Mouse (Mus musculus) heart, embryonic 10.5 days (tissue): Measurements from ENCODE around the gene Sstr3. TPM values are rescaled to one million over a fixed set of nuclear protein-coding genes. Genes with fewer than 3 reads are reported as not detected.

ENCODE experiments used
- DNase-seq: peaks from one replicate; pipeline ENCODE4 v3.0.0-alpha.2; 2017; ENCODE audit warnings: low spot score
- H3K27ac ChIP-seq: fragments of 300-500 bp; sonication (generic); 2 replicates; pipeline ENCODE4 v1.5.1; 2016; ENCODE audit warnings: mild to moderate bottlenecking
- H3K27me3 ChIP-seq: fragments of 300-500 bp; sonication (generic); 2 replicates; pipeline ENCODE4 v1.6.1; 2016; ENCODE audit warnings: mild to moderate bottlenecking; ENCODE audit not compliant: poor library complexity, insufficient read depth, severe bottlenecking
- H3K36me3 ChIP-seq: fragments of 300-500 bp; sonication (generic); 2 replicates; pipeline ENCODE4 v1.6.1; 2016; ENCODE audit warnings: mild to moderate bottlenecking, moderate library complexity
- H3K4me1 ChIP-seq: fragments of 300-500 bp; sonication (generic); 2 replicates; pipeline ENCODE4 v1.6.1; 2016; ENCODE audit warnings: mild to moderate bottlenecking
- H3K4me3 ChIP-seq: fragments of 300-500 bp; sonication (generic); 2 replicates; pipeline ENCODE4 v1.5.1; 2016; ENCODE audit warnings: mild to moderate bottlenecking, moderate library complexity
- H3K9me3 ChIP-seq: fragments of 300-500 bp; sonication (generic); 2 replicates; pipeline ENCODE4 v1.6.1; 2016; ENCODE audit warnings: mild to moderate bottlenecking, moderate library complexity
- WGBS: fragments of 180-500 bp; shearing (Covaris S2); methylation state at CpG from one replicate; pipeline ENCODE4 v1.1.7; 2016; 5-methylcytosine and 5-hydroxymethylcytosine counted together
- polyA plus RNA-seq: library from polyadenylated mRNA; unstranded; fragments of >200 nt; fragmentation: Nextera tagmentation; extraction: Ambion mirVana; gene quantifications from 2 replicates; pipeline ENCODE4 v1.2.1, GENCODE M21; 2016

Sstr3 gene
- 0.12 TPM in 1 of 2 replicates, not detected in the other for polyA plus RNA-seq

GRCm38 (mm10) chr15:78544561-78545001, at the start of gene Sstr3:
Sstr3 (minus strand) TSS chr15:78544685.
- 15% methylated on average over 14 of the region's 14 CpGs for WGBS
- Histone ChIP-seq H3K4me1 (peaks cover 41% of the 10 kb centered on the region), H3K9me3 (no peaks in the 10 kb centered on the region), H3K27ac (no peak within 1 kb of the TSS; the same call in 1 of the 2 replicates), H3K36me3 (no peaks in the 10 kb centered on the region), H3K4me3 (no peak within 1 kb of the TSS), H3K27me3 (peaks cover 63% of the 10 kb centered on the region)
- no peak for DNase-seq

GRCm38 (mm10) chr15:78593896-78594425, 49.5 kb upstream of the Sstr3 start:
- H3K9me3 ChIP-seq: no peaks in the 10 kb centered on the region
- no peak for DNase-seq
- H3K27me3 ChIP-seq: peaks cover 14% of the 10 kb centered on the region
- no peak overlapping the region for H3K4me3 ChIP-seq
- no peak overlapping the region for H3K27ac ChIP-seq
- no peaks in the 10 kb centered on the region for H3K36me3 ChIP-seq
- 84% methylated on average over 7 of the region's 7 CpGs for WGBS
- 0 out of 2 replicates have a peak, but pooled peaks cover 17% of the 10 kb centered on the region for H3K4me1 ChIP-seq

- WGBS: 74% methylated on average over 14 of the region's 14 CpGs
- Histone ChIP-seq H3K27ac (no peak overlapping the region), H3K4me1 (0 out of 2 replicates have a peak, but pooled peaks cover 13% of the 10 kb centered on the region), H3K36me3 (no peaks in the 10 kb centered on the region), H3K4me3 (no peak overlapping the region), H3K27me3 (peaks cover 10% of the 10 kb centered on the region), H3K9me3 (no peaks in the 10 kb centered on the region)
- no peak for DNase-seq
Observed at GRCm38 (mm10) chr15:78592452-78592968, 48.0 kb upstream of the Sstr3 start.

- H3K36me3 ChIP-seq: no peaks in the 10 kb centered on the region
- no peak overlapping the region for H3K4me3 ChIP-seq
- H3K27me3 ChIP-seq: peaks cover 10% of the 10 kb centered on the region
- DNase-seq: no peak
- H3K27ac ChIP-seq: no peak overlapping the region
- 0 out of 2 replicates have a peak, but pooled peaks cover 10% of the 10 kb centered on the region for H3K4me1 ChIP-seq
- WGBS: 58% methylated on average over 15 of the region's 15 CpGs
- no peaks in the 10 kb centered on the region for H3K9me3 ChIP-seq
Observed at GRCm38 (mm10) chr15:78591680-78592451, 47.4 kb upstream of the Sstr3 start.

GRCm38 (mm10) chr15:78590785-78591184, 46.3 kb upstream of the Sstr3 start:
- no peak overlapping the region for H3K4me3 ChIP-seq
- no peaks in the 10 kb centered on the region for H3K36me3 ChIP-seq
- H3K9me3 ChIP-seq: no peaks in the 10 kb centered on the region
- H3K27me3 ChIP-seq: peaks cover 10% of the 10 kb centered on the region
- no peak overlapping the region for H3K27ac ChIP-seq
- no peak for DNase-seq
- WGBS: 79% methylated on average over 6 of the region's 6 CpGs
- H3K4me1 ChIP-seq: 0 out of 2 replicates have a peak, but pooled peaks cover 8% of the 10 kb centered on the region

GRCm38 (mm10) chr15:78589936-78590335, 45.5 kb upstream of the Sstr3 start:
- 0 out of 2 replicates have a peak, but pooled peaks cover 8% of the 10 kb centered on the region for H3K4me1 ChIP-seq
- no peaks in the 10 kb centered on the region for H3K36me3 ChIP-seq
- DNase-seq: no peak
- 64% methylated on average over 6 of the region's 6 CpGs for WGBS
- no peaks in the 10 kb centered on the region for H3K9me3 ChIP-seq
- no peak overlapping the region for H3K27ac ChIP-seq
- H3K27me3 ChIP-seq: peaks cover 10% of the 10 kb centered on the region
- H3K4me3 ChIP-seq: no peak overlapping the region

GRCm38 (mm10) chr15:78588900-78589299, 44.4 kb upstream of the Sstr3 start:
- H3K27ac ChIP-seq: no peak overlapping the region
- no peaks in the 10 kb centered on the region for H3K9me3 ChIP-seq
- 85% methylated on average over 4 of the region's 4 CpGs for WGBS
- DNase-seq: no peak
- 0 out of 2 replicates have a peak, but pooled peaks cover 8% of the 10 kb centered on the region for H3K4me1 ChIP-seq
- H3K27me3 ChIP-seq: peaks cover 10% of the 10 kb centered on the region
- no peaks in the 10 kb centered on the region for H3K36me3 ChIP-seq
- H3K4me3 ChIP-seq: no peak overlapping the region

- DNase-seq: no peak
- no peaks in the 10 kb centered on the region for H3K36me3 ChIP-seq
- 0 out of 2 replicates have a peak, but pooled peaks cover 8% of the 10 kb centered on the region for H3K4me1 ChIP-seq
- peaks cover 15% of the 10 kb centered on the region for H3K27me3 ChIP-seq
- no peak overlapping the region for H3K4me3 ChIP-seq
- no peak overlapping the region for H3K27ac ChIP-seq
- H3K9me3 ChIP-seq: no peaks in the 10 kb centered on the region
- 52% methylated on average over 4 of the region's 4 CpGs for WGBS
Observed at GRCm38 (mm10) chr15:78588049-78588448, 43.6 kb upstream of the Sstr3 start.

GRCm38 (mm10) chr15:78587050-78587994, 42.8 kb upstream of the Sstr3 start:
- Histone ChIP-seq H3K27me3 (peaks cover 14% of the 10 kb centered on the region), H3K9me3 (no peaks in the 10 kb centered on the region), H3K4me3 (no peak overlapping the region), H3K36me3 (no peaks in the 10 kb centered on the region), H3K27ac (no peak overlapping the region), H3K4me1 (0 out of 2 replicates have a peak, but pooled peaks cover 4% of the 10 kb centered on the region)
- 53% methylated on average over 18 of the region's 18 CpGs for WGBS
- peak; percentile 85 for DNase-seq

- no peaks in the 10 kb centered on the region for H3K36me3 ChIP-seq
- 86% methylated on average over 7 of the region's 7 CpGs for WGBS
- H3K4me3 ChIP-seq: no peak overlapping the region
- H3K27me3 ChIP-seq: peaks cover 11% of the 10 kb centered on the region; the same call in 1 of the 2 replicates
- DNase-seq: no peak
- no peak overlapping the region for H3K27ac ChIP-seq
- H3K4me1 ChIP-seq: peaks cover 11% of the 10 kb centered on the region
- H3K9me3 ChIP-seq: no peaks in the 10 kb centered on the region
Observed at GRCm38 (mm10) chr15:78585404-78585803, 40.9 kb upstream of the Sstr3 start.

- Histone ChIP-seq H3K27ac (0 out of 2 replicates have a peak overlapping the region, but pooled peaks have one; percentile 16), H3K36me3 (no peaks in the 10 kb centered on the region), H3K27me3 (peaks cover 11% of the 10 kb centered on the region; the same call in 1 of the 2 replicates), H3K9me3 (no peaks in the 10 kb centered on the region), H3K4me1 (peaks cover 22% of the 10 kb centered on the region), H3K4me3 (no peak overlapping the region)
- DNase-seq: no peak
- 21% methylated on average over 11 of the region's 11 CpGs for WGBS
Observed at GRCm38 (mm10) chr15:78583352-78583751, 38.9 kb upstream of the Sstr3 start.

- Histone ChIP-seq H3K36me3 (no peaks in the 10 kb centered on the region), H3K4me3 (no peak overlapping the region), H3K27me3 (no peaks in the 10 kb centered on the region), H3K4me1 (peaks cover 37% of the 10 kb centered on the region), H3K27ac (no peak overlapping the region), H3K9me3 (no peaks in the 10 kb centered on the region)
- DNase-seq: no peak
- WGBS: 52% methylated on average over 4 of the region's 4 CpGs
Observed at GRCm38 (mm10) chr15:78576284-78576810, 31.9 kb upstream of the Sstr3 start.
